Mouse (Mus musculus) adipocyte (in vitro differentiated cells): Measurements from ENCODE around the gene Pdcd10.

ENCODE experiments used
- DNase-seq: peaks from one replicate; pipeline ENCODE4 v3.0.0-alpha.2; 2016; ENCODE audit warnings: low spot score

Gene Pdcd10

DNA sequence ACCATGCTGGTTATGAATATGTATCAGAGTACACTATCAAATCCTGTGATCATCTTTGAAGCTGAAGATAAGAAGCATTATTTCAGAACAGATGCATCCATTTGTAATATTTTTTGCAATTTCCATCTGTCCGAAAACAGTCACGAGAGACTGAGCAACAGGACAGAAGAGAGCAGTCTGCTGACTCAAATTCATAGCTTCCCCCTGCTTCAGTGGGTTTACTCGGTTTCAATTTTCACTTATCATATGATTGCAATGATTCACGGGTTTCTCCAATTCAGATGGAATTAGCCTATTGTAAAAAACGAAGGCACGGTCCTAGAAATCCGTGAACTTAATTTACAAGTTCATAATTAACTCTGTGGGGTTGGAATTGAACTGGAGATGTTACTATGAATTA is 88.5 kb downstream of the Pdcd10 start:
- DNase-seq: no peak
